Mouse (Mus musculus): ENCODE results near the gene Nexn.

DNA sequence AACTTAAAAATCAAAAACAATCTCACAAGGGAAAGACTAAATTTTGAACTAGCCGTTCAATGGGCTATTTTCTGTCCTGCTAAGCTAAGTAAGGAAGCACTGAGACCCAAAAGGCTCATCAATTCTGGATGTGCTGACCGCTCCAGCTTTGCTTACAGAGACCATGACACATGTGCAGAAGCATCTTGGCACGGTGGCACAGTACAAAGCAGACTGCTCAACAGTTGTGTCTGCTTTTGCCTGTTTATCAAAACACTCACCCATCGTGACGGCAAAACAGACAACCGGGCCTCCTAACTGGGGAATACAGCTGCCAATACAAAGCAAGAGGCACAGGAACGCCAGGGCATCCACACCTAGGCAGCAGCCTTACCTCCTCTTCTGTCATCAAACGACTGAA is 38.9 kb upstream of the Nexn start:
- TF ChIP-seq CTCF (conservative IDR thresholded peaks at IDR 0.05; ENCODE audit: insufficient read depth, insufficient read length, low read depth, low read length) (no peak), POLR2A (IDR thresholded peaks at IDR 0.05; ENCODE audit: low read depth, low read length) (no peak)

Measured in kidney, adult 2 months (tissue).